Mouse (Mus musculus): ENCODE results near the gene Cldn14. TPM values are rescaled to one million over a fixed set of nuclear protein-coding genes. Genes with fewer than 3 reads are reported as not detected.

Cldn14 gene
- polyA plus RNA-seq, 1 experiment = not detected

GRCm38 (mm10) chr16:94011224-94011623, 2.6 kb upstream of the Cldn14 start:
- Histone ChIP-seq H3K79me2 (ENCODE audit: control insufficient read depth, insufficient read depth) (no peaks in the 10 kb centered on the region), H3K36me3 (ENCODE audit: control insufficient read depth, insufficient read depth) (no peaks in the 10 kb centered on the region), H3ac (ENCODE audit: control insufficient read depth, insufficient read length, low read depth) (no peak overlapping the region), H3K79me3 (ENCODE audit: low read depth) (no peaks in the 10 kb centered on the region), H3K4me3 (ENCODE audit: insufficient read depth, poor library complexity, severe bottlenecking) (no peak overlapping the region), H3K27me3 (ENCODE audit: control insufficient read depth, insufficient read depth, insufficient read length) (peaks cover 27% of the 10 kb centered on the region)
- TF ChIP-seq CTCF (IDR thresholded peaks at IDR 0.05; ENCODE audit: control insufficient read depth, insufficient read depth, insufficient read length) (no peak), MYOD1 (IDR thresholded peaks at IDR 0.05; ENCODE audit: control insufficient read depth, insufficient read length, low read depth) (no peak), FOSL1 (IDR thresholded peaks at IDR 0.05; ENCODE audit: insufficient read depth, low read length, poor library complexity, severe bottlenecking) (no peak), MAX (IDR thresholded peaks at IDR 0.05) (no peak), USF1 (IDR thresholded peaks at IDR 0.05; ENCODE audit: low read depth) (no peak), CEBPB (IDR thresholded peaks at IDR 0.05; ENCODE audit: low read depth) (no peak), MYOG (IDR thresholded peaks at IDR 0.05; ENCODE audit: control insufficient read depth, extremely low read depth, insufficient read length) (no peak)

- no peak overlapping the region for H3ac ChIP-seq (ENCODE audit: control insufficient read depth, insufficient read length, low read depth)
- H3K79me2 ChIP-seq (ENCODE audit: control insufficient read depth, insufficient read depth) = no peaks in the 10 kb centered on the region
- H3K27me3 ChIP-seq (ENCODE audit: control insufficient read depth, insufficient read depth, insufficient read length) = peaks cover 33% of the 10 kb centered on the region
- H3K36me3 ChIP-seq (ENCODE audit: control insufficient read depth, insufficient read depth) = no peaks in the 10 kb centered on the region
- H3K79me3 ChIP-seq (ENCODE audit: low read depth) = no peaks in the 10 kb centered on the region
- H3K4me3 ChIP-seq (ENCODE audit: insufficient read depth, poor library complexity, severe bottlenecking) = no peak overlapping the region
- TF ChIP-seq MYOD1 (IDR thresholded peaks at IDR 0.05; ENCODE audit: control insufficient read depth, insufficient read length, low read depth) (no peak), FOSL1 (IDR thresholded peaks at IDR 0.05; ENCODE audit: insufficient read depth, low read length, poor library complexity, severe bottlenecking) (no peak), MAX (IDR thresholded peaks at IDR 0.05) (no peak), USF1 (IDR thresholded peaks at IDR 0.05; ENCODE audit: low read depth) (no peak), MYOG (IDR thresholded peaks at IDR 0.05; ENCODE audit: control insufficient read depth, extremely low read depth, insufficient read length) (no peak), CEBPB (IDR thresholded peaks at IDR 0.05; ENCODE audit: low read depth) (no peak), CTCF (IDR thresholded peaks at IDR 0.05; ENCODE audit: control insufficient read depth, insufficient read depth, insufficient read length) (no peak)
These were observed 2.0 kb upstream of the Cldn14 start for GRCm38 (mm10) chr16:94010633-94011032.

- Histone ChIP-seq H3K36me3 (ENCODE audit: control insufficient read depth, insufficient read depth) (no peaks in the 10 kb centered on the region), H3K79me2 (ENCODE audit: control insufficient read depth, insufficient read depth) (no peaks in the 10 kb centered on the region), H3ac (ENCODE audit: control insufficient read depth, insufficient read length, low read depth) (no peak overlapping the region), H3K79me3 (ENCODE audit: low read depth) (no peaks in the 10 kb centered on the region), H3K27me3 (ENCODE audit: control insufficient read depth, insufficient read depth, insufficient read length) (peaks cover 33% of the 10 kb centered on the region), H3K4me3 (ENCODE audit: insufficient read depth, poor library complexity, severe bottlenecking) (no peak overlapping the region)
- TF ChIP-seq FOSL1 (IDR thresholded peaks at IDR 0.05; ENCODE audit: insufficient read depth, low read length, poor library complexity, severe bottlenecking) (no peak), CEBPB (IDR thresholded peaks at IDR 0.05; ENCODE audit: low read depth) (no peak), MYOG (IDR thresholded peaks at IDR 0.05; ENCODE audit: control insufficient read depth, extremely low read depth, insufficient read length) (no peak), MYOD1 (IDR thresholded peaks at IDR 0.05; ENCODE audit: control insufficient read depth, insufficient read length, low read depth) (no peak), CTCF (IDR thresholded peaks at IDR 0.05; ENCODE audit: control insufficient read depth, insufficient read depth, insufficient read length) (no peak), MAX (IDR thresholded peaks at IDR 0.05) (no peak), USF1 (IDR thresholded peaks at IDR 0.05; ENCODE audit: low read depth) (no peak)
These were observed 1.5 kb upstream of the Cldn14 start for GRCm38 (mm10) chr16:94010156-94010555.

- Histone ChIP-seq H3K4me3 (ENCODE audit: insufficient read depth, poor library complexity, severe bottlenecking) (no peak overlapping the region), H3K36me3 (ENCODE audit: control insufficient read depth, insufficient read depth) (no peaks in the 10 kb centered on the region), H3K79me2 (ENCODE audit: control insufficient read depth, insufficient read depth) (no peaks in the 10 kb centered on the region), H3K27me3 (ENCODE audit: control insufficient read depth, insufficient read depth, insufficient read length) (peaks cover 33% of the 10 kb centered on the region), H3K79me3 (ENCODE audit: low read depth) (no peaks in the 10 kb centered on the region), H3ac (ENCODE audit: control insufficient read depth, insufficient read length, low read depth) (no peak overlapping the region)
- no peak for TF ChIP-seq MAX (IDR thresholded peaks at IDR 0.05)
- no peak for TF ChIP-seq USF1 (IDR thresholded peaks at IDR 0.05; ENCODE audit: low read depth)
These were observed 719 bp upstream of the Cldn14 start for GRCm38 (mm10) chr16:94009356-94009755.

GRCm38 (mm10) chr16:94006706-94007665, 1.7 kb downstream of the Cldn14 start:
- H3ac ChIP-seq (ENCODE audit: control insufficient read depth, insufficient read length, low read depth) = no peak overlapping the region
- H3K79me2 ChIP-seq (ENCODE audit: control insufficient read depth, insufficient read depth) = no peaks in the 10 kb centered on the region
- H3K36me3 ChIP-seq (ENCODE audit: control insufficient read depth, insufficient read depth) = no peaks in the 10 kb centered on the region
- no peak for TF ChIP-seq CTCF (IDR thresholded peaks at IDR 0.05; ENCODE audit: control insufficient read depth, insufficient read depth, insufficient read length)
- no peak for TF ChIP-seq FOSL1 (IDR thresholded peaks at IDR 0.05; ENCODE audit: insufficient read depth, low read length, poor library complexity, severe bottlenecking)
- no peak for TF ChIP-seq MYOG (IDR thresholded peaks at IDR 0.05; ENCODE audit: control insufficient read depth, extremely low read depth, insufficient read length)
- TF ChIP-seq MYOD1 (IDR thresholded peaks at IDR 0.05; ENCODE audit: control insufficient read depth, insufficient read length, low read depth) = no peak
- TF ChIP-seq USF1 (IDR thresholded peaks at IDR 0.05; ENCODE audit: low read depth) = no peak
- no peak for TF ChIP-seq CEBPB (IDR thresholded peaks at IDR 0.05; ENCODE audit: low read depth)
- TF ChIP-seq MAX (IDR thresholded peaks at IDR 0.05) = no peak
- no peaks in the 10 kb centered on the region for H3K79me3 ChIP-seq (ENCODE audit: low read depth)
- no peak overlapping the region for H3K4me3 ChIP-seq (ENCODE audit: insufficient read depth, poor library complexity, severe bottlenecking)
- H3K27me3 ChIP-seq (ENCODE audit: control insufficient read depth, insufficient read depth, insufficient read length) = peaks cover 30% of the 10 kb centered on the region

All from C2C12 (cell line).